Comparison of ENCODE assay signal across 8 mouse cellular contexts in genomic region chr19:46039478-46039877, GRCm38 (mm10). TPM values are rescaled to one million over a fixed set of nuclear protein-coding genes. Genes with fewer than 3 reads are reported as not detected.
DNase-seq lines count a peak whose midpoint lies in the region; ATAC-seq and TF ChIP-seq lines count a peak whose summit lies in the region.

No protein-coding gene starts in this region.

- WGBS in hindbrain, embryonic 12.5 days, result 2% methylated on average over 10 of the region's 30 CpGs

- DNase-seq in R1 (ENCODE audit: low read depth, low spot score), result peak; percentile 93
- peak; percentile 89 for DNase-seq in cerebellum, adult 9-11 months
- DNase-seq in frontal cortex, postnatal 10 days (ENCODE audit: low spot score in 2 of 2), result peak; percentile 79 to 84
- DNase-seq in left cerebral cortex, adult 2 months (ENCODE audit: extremely low spot score in 1 of 2, low spot score in 2 of 2), result peak; percentile 83 to 88
- peak; percentile 89 to 91 for DNase-seq in right cerebral cortex, postnatal 10 days (ENCODE audit: low spot score in 2 of 2)
- DNase-seq in urinary bladder, postnatal 14 days (ENCODE audit: low spot score), result peak; percentile 91

- peaks cover 71% of the 10 kb centered on the region for H3K4me1 ChIP-seq in hindbrain, embryonic 12.5 days

- H3K9ac ChIP-seq in hindbrain, embryonic 12.5 days, result peak overlapping the region; percentile 98

- H3K27me3 ChIP-seq in hindbrain, embryonic 12.5 days, result no peaks in the 10 kb centered on the region

- peak overlapping the region; percentile 99 for H3K4me3 ChIP-seq in hindbrain, embryonic 12.5 days
- H3K4me3 ChIP-seq in left cerebral cortex, adult 2 months, result peak overlapping the region; percentile 47

- peak overlapping the region; percentile 98 for H3K27ac ChIP-seq in hindbrain, embryonic 12.5 days
- peak overlapping the region; percentile 87 for H3K27ac ChIP-seq in left cerebral cortex, adult 2 months

- no peak for TF ChIP-seq CTCF in left cerebral cortex, adult 2 months (IDR thresholded peaks at IDR 0.05)

- peak overlapping the region; percentile 84 for H3K4me2 ChIP-seq in hindbrain, embryonic 12.5 days (replicated peaks)

- ATAC-seq in hindbrain, embryonic 12.5 days (ENCODE audit: low FRiP score), result peak; percentile 71
- peak; percentile 95 for ATAC-seq in megakaryocyte, adult 5-6 weeks (ENCODE audit: poor library complexity, severe bottlenecking)

- H3K9me3 ChIP-seq in hindbrain, embryonic 12.5 days (replicated peaks), result no peaks in the 10 kb centered on the region

- intact Hi-C loops in left cerebral cortex, adult 2 months (cut with DNase I), result loop anchor here (2.0 kb wide), 1 partner anchor 41 kb away; the partner anchor contains the start of gene Armh3

- peaks cover 21% of the 10 kb centered on the region for H3K36me3 ChIP-seq in hindbrain, embryonic 12.5 days

RNA-seq across cellular contexts. Expression of gene Pprc1, which starts 5.2 kb away (rescaled TPM):
- 28.5 and 30.8 TPM in 2 replicates for polyA plus RNA-seq in hindbrain, embryonic 12.5 days (2016; fragmentation: Nextera tagmentation; extraction: Ambion mirVana)
- 10 to 100 TPM; 29.0 to 31.8 TPM for total RNA-seq in left cerebral cortex, adult 2 months (2021)
- 14.1 and 30.8 TPM in 2 replicates for total RNA-seq in megakaryocyte, adult 5-6 weeks (2015)
- total RNA-seq in megakaryocyte, adult 5-6 weeks (2017), result 8.6 and 11.5 TPM in 2 replicates

RNA-seq across cellular contexts. Expression of gene Ldb1, which starts 5.5 kb away (rescaled TPM):
- polyA plus RNA-seq in hindbrain, embryonic 12.5 days (2016; fragmentation: Nextera tagmentation; extraction: Ambion mirVana), result 129 and 138 TPM in 2 replicates
- total RNA-seq in left cerebral cortex, adult 2 months (2021), result 100 to 1,000 TPM; 111 to 117 TPM
- 48.8 and 54.5 TPM in 2 replicates for total RNA-seq in megakaryocyte, adult 5-6 weeks (2015)
- total RNA-seq in megakaryocyte, adult 5-6 weeks (2017), result 60.2 and 60.8 TPM in 2 replicates

RNA-seq across cellular contexts. Expression of gene Hps6, which starts 36.2 kb away (rescaled TPM):
- polyA plus RNA-seq in hindbrain, embryonic 12.5 days (2016; fragmentation: Nextera tagmentation; extraction: Ambion mirVana), result 4.8 and 5.1 TPM in 2 replicates
- 1 to 10 TPM; 6.0 to 7.4 TPM for total RNA-seq in left cerebral cortex, adult 2 months (2021)
- total RNA-seq in megakaryocyte, adult 5-6 weeks (2015), result 1.2 and 1.7 TPM in 2 replicates
- 6.6 and 6.8 TPM in 2 replicates for total RNA-seq in megakaryocyte, adult 5-6 weeks (2017)

RNA-seq across cellular contexts. Expression of gene Nolc1, which starts 36.2 kb away (rescaled TPM):
- polyA plus RNA-seq in hindbrain, embryonic 12.5 days (2016; fragmentation: Nextera tagmentation; extraction: Ambion mirVana), result 84.9 and 88.7 TPM in 2 replicates
- 10 to 100 TPM; 45.0 to 51.0 TPM for total RNA-seq in left cerebral cortex, adult 2 months (2021)
- 16.4 and 19.7 TPM in 2 replicates for total RNA-seq in megakaryocyte, adult 5-6 weeks (2015)
- 36.8 and 47.6 TPM in 2 replicates for total RNA-seq in megakaryocyte, adult 5-6 weeks (2017)

RNA-seq across cellular contexts. Expression of gene Armh3, which starts 41.2 kb away (rescaled TPM):
- polyA plus RNA-seq in hindbrain, embryonic 12.5 days (2016; fragmentation: Nextera tagmentation; extraction: Ambion mirVana), result 21.3 and 24.2 TPM in 2 replicates
- 10 to 100 TPM; 19.4 to 20.9 TPM for total RNA-seq in left cerebral cortex, adult 2 months (2021)
- total RNA-seq in megakaryocyte, adult 5-6 weeks (2015), result 12.8 and 15.6 TPM in 2 replicates
- 6.6 and 8.5 TPM in 2 replicates for total RNA-seq in megakaryocyte, adult 5-6 weeks (2017)

Comparison
In these comparisons a context has a peak if more than half of its experiments do, and no peak if none do; other contexts are left out.
1. Peak in every context shown above with its lines: DNase-seq, ATAC-seq, H3K4me3 ChIP-seq and H3K27ac ChIP-seq.